Mouse (Mus musculus): ENCODE results near the gene Sec14l2. TPM values are rescaled to one million over a fixed set of nuclear protein-coding genes. Genes with fewer than 3 reads are reported as not detected.

The Sec14l2 gene
- polyA plus RNA-seq, 1 experiment from 2014 or later: 5.0 TPM

- ATAC-seq (ENCODE audit: low read depth): no peak
- no peaks in the 10 kb centered on the region for H3K27me3 ChIP-seq (ENCODE audit: control insufficient read depth, insufficient read depth, low read length)
- H3K27ac ChIP-seq (ENCODE audit: low read depth, low read length): no peak overlapping the region
- H3K9me3 ChIP-seq (ENCODE audit: control insufficient read depth, low read length): no peaks in the 10 kb centered on the region
- no peak overlapping the region for H3K4me3 ChIP-seq (ENCODE audit: low read depth, low read length)
- 90% methylated on average over 6 of the region's 6 CpGs for WGBS
- H3K4me2 ChIP-seq (ENCODE audit: low read depth, low read length): no peak overlapping the region
- H3K9ac ChIP-seq (replicated peaks; ENCODE audit: low read depth, low read length): no peak overlapping the region
- H3K36me3 ChIP-seq (ENCODE audit: control insufficient read depth, insufficient read depth, low read length): no peaks in the 10 kb centered on the region
- no peaks in the 10 kb centered on the region for H3K4me1 ChIP-seq (ENCODE audit: control insufficient read depth, insufficient read depth, low read length)
Observed at GRCm38 (mm10) chr11:4149886-4150285, 26.7 kb upstream of the Sec14l2 start.

- Histone ChIP-seq H3K27ac (ENCODE audit: low read depth, low read length) (no peak overlapping the region), H3K27me3 (ENCODE audit: control insufficient read depth, insufficient read depth, low read length) (no peaks in the 10 kb centered on the region), H3K9me3 (ENCODE audit: control insufficient read depth, low read length) (no peaks in the 10 kb centered on the region), H3K36me3 (ENCODE audit: control insufficient read depth, insufficient read depth, low read length) (peaks cover 5% of the 10 kb centered on the region; the same call in 1 of the 2 replicates), H3K9ac (replicated peaks; ENCODE audit: low read depth, low read length) (no peak overlapping the region), H3K4me3 (ENCODE audit: low read depth, low read length) (no peak overlapping the region), H3K4me2 (ENCODE audit: low read depth, low read length) (no peak overlapping the region), H3K4me1 (ENCODE audit: control insufficient read depth, insufficient read depth, low read length) (no peaks in the 10 kb centered on the region)
- WGBS: 89% methylated on average over 9 of the region's 9 CpGs
- no peak for ATAC-seq (ENCODE audit: low read depth)
Observed at GRCm38 (mm10) chr11:4148536-4149156, 25.4 kb upstream of the Sec14l2 start.

- no peak for ATAC-seq (ENCODE audit: low read depth)
- H3K9me3 ChIP-seq (ENCODE audit: control insufficient read depth, low read length): no peaks in the 10 kb centered on the region
- no peaks in the 10 kb centered on the region for H3K27me3 ChIP-seq (ENCODE audit: control insufficient read depth, insufficient read depth, low read length)
- H3K4me3 ChIP-seq (ENCODE audit: low read depth, low read length): no peak overlapping the region
- peaks cover 10% of the 10 kb centered on the region; the same call in 1 of the 2 replicates for H3K36me3 ChIP-seq (ENCODE audit: control insufficient read depth, insufficient read depth, low read length)
- H3K27ac ChIP-seq (ENCODE audit: low read depth, low read length): no peak overlapping the region
- WGBS: 88% methylated on average over 5 of the region's 5 CpGs
- no peak overlapping the region for H3K4me2 ChIP-seq (ENCODE audit: low read depth, low read length)
- no peaks in the 10 kb centered on the region for H3K4me1 ChIP-seq (ENCODE audit: control insufficient read depth, insufficient read depth, low read length)
- H3K9ac ChIP-seq (replicated peaks; ENCODE audit: low read depth, low read length): no peak overlapping the region
Observed at GRCm38 (mm10) chr11:4148120-4148519, 24.9 kb upstream of the Sec14l2 start.

- Histone ChIP-seq H3K27ac (ENCODE audit: low read depth, low read length) (no peak overlapping the region), H3K4me3 (ENCODE audit: low read depth, low read length) (no peak overlapping the region), H3K36me3 (ENCODE audit: control insufficient read depth, insufficient read depth, low read length) (peaks cover 19% of the 10 kb centered on the region), H3K9ac (replicated peaks; ENCODE audit: low read depth, low read length) (no peak overlapping the region), H3K4me1 (ENCODE audit: control insufficient read depth, insufficient read depth, low read length) (no peaks in the 10 kb centered on the region), H3K27me3 (ENCODE audit: control insufficient read depth, insufficient read depth, low read length) (no peaks in the 10 kb centered on the region), H3K4me2 (ENCODE audit: low read depth, low read length) (no peak overlapping the region), H3K9me3 (ENCODE audit: control insufficient read depth, low read length) (no peaks in the 10 kb centered on the region)
- 90% methylated on average over 10 of the region's 10 CpGs for WGBS
- no peak for ATAC-seq (ENCODE audit: low read depth)
Observed at GRCm38 (mm10) chr11:4147098-4147497, 23.9 kb upstream of the Sec14l2 start.

- no peaks in the 10 kb centered on the region for H3K27me3 ChIP-seq (ENCODE audit: control insufficient read depth, insufficient read depth, low read length)
- H3K4me1 ChIP-seq (ENCODE audit: control insufficient read depth, insufficient read depth, low read length): no peaks in the 10 kb centered on the region
- H3K27ac ChIP-seq (ENCODE audit: low read depth, low read length): no peak overlapping the region
- no peak overlapping the region for H3K4me3 ChIP-seq (ENCODE audit: low read depth, low read length)
- 84% methylated on average over 6 of the region's 6 CpGs for WGBS
- no peak overlapping the region for H3K9ac ChIP-seq (replicated peaks; ENCODE audit: low read depth, low read length)
- peaks cover 26% of the 10 kb centered on the region for H3K36me3 ChIP-seq (ENCODE audit: control insufficient read depth, insufficient read depth, low read length)
- ATAC-seq (ENCODE audit: low read depth): no peak
- no peak overlapping the region for H3K4me2 ChIP-seq (ENCODE audit: low read depth, low read length)
- no peaks in the 10 kb centered on the region for H3K9me3 ChIP-seq (ENCODE audit: control insufficient read depth, low read length)
Observed at GRCm38 (mm10) chr11:4146381-4146780, 23.2 kb upstream of the Sec14l2 start.

- H3K4me2 ChIP-seq (ENCODE audit: low read depth, low read length): no peak overlapping the region
- peaks cover 48% of the 10 kb centered on the region for H3K36me3 ChIP-seq (ENCODE audit: control insufficient read depth, insufficient read depth, low read length)
- H3K9ac ChIP-seq (replicated peaks; ENCODE audit: low read depth, low read length): no peak overlapping the region
- H3K27me3 ChIP-seq (ENCODE audit: control insufficient read depth, insufficient read depth, low read length): no peaks in the 10 kb centered on the region
- no peaks in the 10 kb centered on the region for H3K9me3 ChIP-seq (ENCODE audit: control insufficient read depth, low read length)
- WGBS: 87% methylated on average over 21 of the region's 21 CpGs
- no peak overlapping the region for H3K4me3 ChIP-seq (ENCODE audit: low read depth, low read length)
- no peak for ATAC-seq (ENCODE audit: low read depth)
- H3K27ac ChIP-seq (ENCODE audit: low read depth, low read length): no peak overlapping the region
- no peaks in the 10 kb centered on the region for H3K4me1 ChIP-seq (ENCODE audit: control insufficient read depth, insufficient read depth, low read length)
Observed at GRCm38 (mm10) chr11:4143281-4144062, 20.3 kb upstream of the Sec14l2 start.

GRCm38 (mm10) chr11:4142352-4142751 is 19.1 kb upstream of the Sec14l2 start:
- WGBS: 93% methylated on average over 4 of the region's 4 CpGs
- no peak for ATAC-seq (ENCODE audit: low read depth)
- peaks cover 50% of the 10 kb centered on the region for H3K36me3 ChIP-seq (ENCODE audit: control insufficient read depth, insufficient read depth, low read length)
- H3K27me3 ChIP-seq (ENCODE audit: control insufficient read depth, insufficient read depth, low read length): no peaks in the 10 kb centered on the region
- H3K4me3 ChIP-seq (ENCODE audit: low read depth, low read length): no peak overlapping the region
- no peak overlapping the region for H3K27ac ChIP-seq (ENCODE audit: low read depth, low read length)
- H3K9me3 ChIP-seq (ENCODE audit: control insufficient read depth, low read length): no peaks in the 10 kb centered on the region
- H3K4me1 ChIP-seq (ENCODE audit: control insufficient read depth, insufficient read depth, low read length): peaks cover under 1% of the 10 kb centered on the region
- H3K4me2 ChIP-seq (ENCODE audit: low read depth, low read length): no peak overlapping the region
- H3K9ac ChIP-seq (replicated peaks; ENCODE audit: low read depth, low read length): 0 out of 2 replicates have a peak overlapping the region, but pooled peaks have one; percentile 7

GRCm38 (mm10) chr11:4141505-4141904 is 18.3 kb upstream of the Sec14l2 start:
- Histone ChIP-seq H3K4me2 (ENCODE audit: low read depth, low read length) (no peak overlapping the region), H3K9ac (replicated peaks; ENCODE audit: low read depth, low read length) (no peak overlapping the region), H3K27ac (ENCODE audit: low read depth, low read length) (no peak overlapping the region), H3K4me1 (ENCODE audit: control insufficient read depth, insufficient read depth, low read length) (peaks cover 7% of the 10 kb centered on the region), H3K9me3 (ENCODE audit: control insufficient read depth, low read length) (no peaks in the 10 kb centered on the region), H3K36me3 (ENCODE audit: control insufficient read depth, insufficient read depth, low read length) (peaks cover 50% of the 10 kb centered on the region), H3K27me3 (ENCODE audit: control insufficient read depth, insufficient read depth, low read length) (no peaks in the 10 kb centered on the region), H3K4me3 (ENCODE audit: low read depth, low read length) (no peak overlapping the region)
- ATAC-seq (ENCODE audit: low read depth): no peak

GRCm38 (mm10) chr11:4138964-4139363 is 15.7 kb upstream of the Sec14l2 start:
- H3K4me2 ChIP-seq (ENCODE audit: low read depth, low read length): no peak overlapping the region
- H3K9ac ChIP-seq (replicated peaks; ENCODE audit: low read depth, low read length): no peak overlapping the region
- peaks cover 19% of the 10 kb centered on the region for H3K4me1 ChIP-seq (ENCODE audit: control insufficient read depth, insufficient read depth, low read length)
- 43% methylated on average over 2 of the region's 2 CpGs for WGBS
- no peak for ATAC-seq (ENCODE audit: low read depth)
- no peak overlapping the region for H3K4me3 ChIP-seq (ENCODE audit: low read depth, low read length)
- no peaks in the 10 kb centered on the region for H3K9me3 ChIP-seq (ENCODE audit: control insufficient read depth, low read length)
- H3K27ac ChIP-seq (ENCODE audit: low read depth, low read length): no peak overlapping the region
- H3K36me3 ChIP-seq (ENCODE audit: control insufficient read depth, insufficient read depth, low read length): peaks cover 48% of the 10 kb centered on the region
- H3K27me3 ChIP-seq (ENCODE audit: control insufficient read depth, insufficient read depth, low read length): no peaks in the 10 kb centered on the region

Data from neural tube, embryonic 14.5 days (tissue).